Mouse (Mus musculus) CH12.LX (cell line): Measurements from ENCODE around the gene Gdpd1.
"Not testable (repeated sequence)": the region's sequence is repeated elsewhere in the genome, so short reads cannot be mapped to it uniquely, and the experiment has no call there.

Experiments used
- CTCF ChIP-seq, 2 experiments: IDR thresholded peaks in 1 of 2; conservative IDR thresholded peaks in 1 of 2; 2 replicates each; pipeline ENCODE4 v1.5.1; 2011 to 2012; ENCODE audit warnings: low read depth in 2 of 2, low read length in 2 of 2, improper control_type of control experiment in 1 of 2, inconsistent platforms in 1 of 2, mild to moderate bottlenecking in 1 of 2, moderate library complexity in 1 of 2
- E2F4 ChIP-seq: IDR thresholded peaks from 2 replicates; pipeline ENCODE4 v1.6.1; 2011; ENCODE audit warnings: low read depth, low read length, improper control_type of control experiment; ENCODE audit not compliant: insufficient replicate concordance
- ELF1 ChIP-seq: IDR thresholded peaks from 2 replicates; pipeline ENCODE4 v1.6.1; 2014; ENCODE audit warnings: low read depth, mild to moderate bottlenecking, inconsistent platforms, low read length, improper control_type of control experiment
- EP300 ChIP-seq: IDR thresholded peaks from 2 replicates; pipeline ENCODE4 v1.6.1; 2011; ENCODE audit warnings: low read length, improper control_type of control experiment
- GABPA ChIP-seq: IDR thresholded peaks from 2 replicates; pipeline ENCODE4 v1.6.1; 2012; ENCODE audit warnings: low read depth, low read length, improper control_type of control experiment, inconsistent platforms; ENCODE audit not compliant: insufficient replicate concordance
- MAX ChIP-seq: IDR thresholded peaks from 2 replicates; pipeline ENCODE4 v1.6.1; 2011; ENCODE audit warnings: low read length, improper control_type of control experiment
- POLR2A ChIP-seq: IDR thresholded peaks from 2 replicates; pipeline ENCODE4 v1.6.1; 2011; ENCODE audit warnings: low read depth, mild to moderate bottlenecking, improper control_type of control experiment, low read length
- TCF12 ChIP-seq: IDR thresholded peaks from 2 replicates; pipeline ENCODE4 v1.6.1; 2014; ENCODE audit warnings: low read depth, mild to moderate bottlenecking, inconsistent platforms, low read length, improper control_type of control experiment

- not testable (repeated sequence) for TF ChIP-seq GABPA; ELF1; EP300; CTCF (conservative IDR thresholded peaks at IDR 0.05 in 1 of 2, IDR thresholded peaks at IDR 0.05 in 1 of 2; ENCODE audit: low read depth in 2 of 2, low read length in 2 of 2); TCF12; E2F4; POLR2A; MAX
Observed at GRCm38 (mm10) chr11:87023240-87023639, 50.6 kb downstream of the Gdpd1 start.
